Mouse (Mus musculus) intestine, postnatal 0 days (tissue): ENCODE results near the gene Rbms1. TPM values are rescaled to one million over a fixed set of nuclear protein-coding genes. Genes with fewer than 3 reads are reported as not detected.

Experiments used
- ATAC-seq: fragments of 200-750 bp; cut with Nextera tagmentation; 2 replicates; pipeline ENCODE4 v1.8.0; 2017; ENCODE audit warnings: mild to moderate bottlenecking, moderate TSS enrichment, moderate library complexity
- H3K27ac ChIP-seq: fragments of 300-500 bp; sonication (generic); 2 replicates; pipeline ENCODE4 v1.5.1; 2014; ENCODE audit warnings: mild to moderate bottlenecking, low read depth, low read length, moderate library complexity
- H3K27me3 ChIP-seq: fragments of 300-500 bp; sonication (generic); replicated peaks from 2 replicates; pipeline ENCODE4 v1.6.1; 2014; ENCODE audit warnings: low read length, mixed read lengths; ENCODE audit not compliant: control insufficient read depth, insufficient read depth
- H3K36me3 ChIP-seq: fragments of 300-500 bp; sonication (generic); 2 replicates; pipeline ENCODE4 v1.6.1; 2014; ENCODE audit warnings: mild to moderate bottlenecking, moderate library complexity; ENCODE audit not compliant: control insufficient read depth, insufficient read depth
- H3K4me1 ChIP-seq: fragments of 300-500 bp; sonication (generic); replicated peaks from 2 replicates; pipeline ENCODE4 v1.6.1; 2014; ENCODE audit warnings: antibody characterized with exemption, low read length, mixed read lengths; ENCODE audit not compliant: control insufficient read depth, insufficient read depth
- H3K4me2 ChIP-seq: fragments of 300-500 bp; sonication (generic); replicated peaks from 2 replicates; pipeline ENCODE4 v1.6.1; 2014; ENCODE audit warnings: low read depth, mild to moderate bottlenecking, moderate library complexity
- H3K4me3 ChIP-seq: fragments of 300-500 bp; sonication (generic); 2 replicates; pipeline ENCODE4 v1.5.1; 2014; ENCODE audit warnings: low read depth, low read length
- H3K9ac ChIP-seq: fragments of 300-500 bp; sonication (generic); 2 replicates; pipeline ENCODE4 v1.6.1; 2014; ENCODE audit warnings: mild to moderate bottlenecking, low read depth, low read length
- H3K9me3 ChIP-seq: fragments of 300-500 bp; sonication (generic); 2 replicates; pipeline ENCODE4 v1.6.1; 2016; ENCODE audit warnings: mixed run types; ENCODE audit not compliant: control insufficient read depth
- CTCF ChIP-seq: sonication (generic); IDR thresholded peaks from 2 replicates; pipeline ENCODE4 v1.5.1; 2016; ENCODE audit warnings: low read depth, mild to moderate bottlenecking, control low read depth, antibody characterized with exemption, moderate library complexity
- WGBS: fragments of 180-500 bp; shearing (Covaris S2); extraction: QIAGEN DNeasy Blood & Tissue Kit; methylation state at CpG from one replicate; pipeline ENCODE4 v1.1.7; 2014; 5-methylcytosine and 5-hydroxymethylcytosine counted together
- polyA plus RNA-seq: library from polyadenylated mRNA; unstranded; fragments of >200 nt; fragmentation: Nextera tagmentation; extraction: Ambion mirVana; gene quantifications from 2 replicates; pipeline ENCODE4 v1.2.1, GENCODE M21; 2015

The Rbms1 gene
- polyA plus RNA-seq, 1 experiment from 2014 or later: 41.4 TPM

DNA sequence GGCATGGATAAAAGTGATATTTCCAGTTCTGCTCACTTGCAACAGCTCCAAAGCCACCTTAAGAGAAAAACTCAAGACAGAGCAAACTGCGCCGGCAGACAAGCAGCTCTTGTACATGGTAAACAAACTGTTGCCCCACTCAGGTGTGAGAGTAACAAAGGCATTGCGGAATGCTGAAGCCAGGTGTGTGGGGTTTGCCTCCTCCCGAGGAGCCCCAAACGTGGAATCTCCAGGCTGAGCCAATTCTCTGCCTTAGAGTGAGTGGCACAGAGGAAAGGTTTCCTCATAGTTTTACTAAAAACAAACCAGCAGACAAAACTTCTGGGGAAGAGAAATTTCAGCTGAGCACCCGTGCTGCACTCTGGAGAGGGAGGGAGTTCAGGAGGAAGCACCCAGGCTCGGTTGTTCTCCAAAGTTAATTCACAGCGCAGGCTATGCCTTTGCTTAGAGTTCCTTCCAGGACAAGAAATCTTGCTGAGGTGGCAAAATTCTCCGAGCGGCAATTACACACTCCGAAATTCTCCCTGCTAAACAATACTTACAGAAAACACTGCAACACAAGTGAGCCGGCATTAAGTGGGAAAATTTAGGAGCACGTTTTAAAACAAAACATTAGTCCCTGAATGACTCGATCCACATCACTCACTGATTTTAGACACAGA is 111.8 kb downstream of the Rbms1 start:
- ATAC-seq: no peak
- Histone ChIP-seq H3K9me3 (no peaks in the 10 kb centered on the region), H3K4me2 (no peak overlapping the region), H3K27ac (no peak overlapping the region), H3K4me1 (no peaks in the 10 kb centered on the region), H3K4me3 (no peak overlapping the region), H3K27me3 (no peaks in the 10 kb centered on the region), H3K9ac (no peak overlapping the region), H3K36me3 (no peaks in the 10 kb centered on the region)
- no peak for TF ChIP-seq CTCF
- 55% methylated on average over 14 of the region's 14 CpGs for WGBS

DNA sequence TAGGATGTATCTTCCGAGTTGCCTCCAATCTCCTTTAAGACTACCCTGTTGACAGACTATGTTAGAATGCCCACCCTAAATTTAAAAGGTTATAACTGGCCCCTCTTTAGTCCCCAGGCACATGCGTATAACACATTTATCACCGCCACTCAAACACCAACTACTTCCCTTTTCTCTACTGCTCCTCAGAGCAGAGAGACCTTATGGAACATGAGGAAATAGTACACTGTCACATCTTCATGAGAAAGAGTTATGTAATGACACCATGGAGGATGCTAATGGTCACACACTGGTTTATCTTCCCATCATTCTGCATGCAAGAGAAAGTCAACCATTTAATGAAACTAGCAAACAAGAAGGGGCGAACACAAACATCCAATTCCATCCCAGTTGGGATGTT is 114.5 kb downstream of the Rbms1 start:
- Histone ChIP-seq H3K9me3 (no peaks in the 10 kb centered on the region), H3K27ac (no peak overlapping the region), H3K36me3 (no peaks in the 10 kb centered on the region), H3K9ac (no peak overlapping the region), H3K4me3 (no peak overlapping the region), H3K27me3 (no peaks in the 10 kb centered on the region), H3K4me2 (no peak overlapping the region), H3K4me1 (no peaks in the 10 kb centered on the region)
- WGBS: 91% methylated on average over 4 of the region's 4 CpGs
- ATAC-seq: no peak
- no peak for TF ChIP-seq CTCF

DNA sequence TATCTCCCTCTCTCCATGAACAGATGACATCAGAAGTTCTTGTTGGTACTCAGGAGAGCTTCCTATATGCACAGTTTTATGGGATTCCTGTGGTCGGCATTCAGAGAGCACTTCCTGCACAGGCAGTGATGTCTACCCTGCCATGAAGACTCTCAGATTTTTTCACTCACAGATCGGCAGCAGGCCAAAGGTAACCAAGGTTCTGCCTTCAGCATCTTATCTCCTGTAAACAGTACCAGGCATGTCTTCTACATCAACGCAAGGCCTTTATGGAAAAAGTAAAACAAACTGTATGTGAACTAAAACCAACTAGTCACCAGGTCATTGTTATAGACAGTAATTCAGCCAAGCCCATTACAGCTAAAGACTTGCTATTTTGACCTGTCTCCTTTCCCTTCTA is 115.0 kb downstream of the Rbms1 start:
- Histone ChIP-seq H3K4me2 (no peak overlapping the region), H3K9ac (no peak overlapping the region), H3K9me3 (no peaks in the 10 kb centered on the region), H3K4me3 (no peak overlapping the region), H3K4me1 (no peaks in the 10 kb centered on the region), H3K36me3 (no peaks in the 10 kb centered on the region), H3K27ac (no peak overlapping the region), H3K27me3 (no peaks in the 10 kb centered on the region)
- WGBS: 64% methylated on average over 3 of the region's 3 CpGs
- no peak for ATAC-seq
- TF ChIP-seq CTCF: no peak

DNA sequence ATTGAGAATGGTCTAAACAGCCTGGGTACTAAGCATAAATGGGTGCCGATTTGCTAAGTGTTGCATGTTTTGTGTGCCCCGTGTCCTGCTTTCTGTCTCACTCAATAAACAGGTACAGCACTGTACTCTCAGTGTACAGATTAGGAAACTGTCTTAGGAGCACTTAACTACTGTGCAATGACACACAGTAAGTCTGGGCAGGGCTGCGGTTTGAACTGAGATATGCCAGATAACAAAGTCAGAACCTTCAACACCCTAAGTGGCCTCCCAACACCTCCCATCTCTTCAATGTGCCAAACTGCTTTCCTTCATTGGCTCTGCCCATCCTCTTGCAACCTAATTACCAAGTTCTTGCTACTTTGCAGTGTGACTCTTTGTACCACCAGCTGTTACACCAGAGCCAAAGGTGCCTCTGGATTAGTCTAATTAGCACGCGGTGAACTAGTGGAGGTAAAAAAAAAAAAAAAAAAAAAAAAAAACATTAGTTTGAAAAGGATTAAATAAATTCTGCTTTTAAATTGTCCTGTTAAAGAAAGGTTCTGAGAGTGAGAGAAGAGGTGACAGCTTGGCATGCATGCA is 117.6 kb downstream of the Rbms1 start:
- TF ChIP-seq CTCF: no peak
- 54% methylated on average over 5 of the region's 5 CpGs for WGBS

DNA sequence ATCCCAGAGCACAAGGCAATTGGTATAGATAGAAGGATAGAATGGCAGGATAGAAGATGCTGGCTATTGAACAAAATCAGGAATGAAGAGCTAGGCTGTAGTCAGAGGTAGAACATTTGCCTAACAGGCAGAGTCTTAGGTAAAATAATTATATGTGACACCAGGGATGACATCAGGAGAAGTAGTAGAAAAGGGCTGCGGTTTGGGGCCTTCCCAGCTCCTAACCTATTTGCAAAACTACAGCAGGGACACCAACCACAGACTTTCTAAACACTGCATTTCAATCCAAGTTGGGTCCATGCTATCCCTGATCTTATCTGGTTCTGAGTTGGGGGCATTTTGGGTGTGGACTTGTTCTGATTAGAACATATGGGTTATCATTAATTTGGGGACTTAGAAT is 118.7 kb downstream of the Rbms1 start:
- Histone ChIP-seq H3K27me3 (no peaks in the 10 kb centered on the region), H3K36me3 (0 out of 2 replicates have a peak, but pooled peaks cover 3% of the 10 kb centered on the region), H3K4me2 (no peak overlapping the region), H3K4me1 (no peaks in the 10 kb centered on the region), H3K27ac (no peak overlapping the region), H3K9ac (no peak overlapping the region), H3K9me3 (no peaks in the 10 kb centered on the region), H3K4me3 (no peak overlapping the region)
- WGBS: 100% methylated on average over 1 of the region's 1 CpGs
- no peak for TF ChIP-seq CTCF
- no peak for ATAC-seq

More for the DNA sequence above, 117.6 kb downstream of the Rbms1 start:
- ATAC-seq: no peak
- H3K27me3 ChIP-seq: no peaks in the 10 kb centered on the region
- 0 out of 2 replicates have a peak, but pooled peaks cover under 1% of the 10 kb centered on the region for H3K36me3 ChIP-seq
- no peaks in the 10 kb centered on the region for H3K9me3 ChIP-seq
- no peak overlapping the region for H3K4me2 ChIP-seq
- no peak overlapping the region for H3K27ac ChIP-seq
- no peaks in the 10 kb centered on the region for H3K4me1 ChIP-seq
- no peak overlapping the region for H3K4me3 ChIP-seq
- no peak overlapping the region for H3K9ac ChIP-seq

DNA sequence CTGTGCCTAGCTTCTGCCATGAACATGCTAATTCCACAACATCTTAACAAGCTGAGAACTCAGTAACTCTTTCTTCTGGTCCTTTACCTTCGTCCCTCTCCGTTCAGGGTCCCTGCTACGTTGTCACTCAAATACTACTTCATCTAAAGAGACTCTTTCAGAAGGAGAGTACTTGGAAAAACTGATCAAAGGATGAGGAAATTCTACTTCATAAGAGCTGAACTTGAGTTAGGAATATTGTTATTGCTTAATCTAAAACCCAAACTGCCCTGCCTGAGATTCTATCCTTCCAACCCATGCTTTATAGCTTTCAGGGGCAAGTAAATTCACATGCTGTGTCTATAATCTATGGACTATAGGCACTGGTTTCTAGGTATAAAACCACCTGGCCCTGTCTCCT is 119.4 kb downstream of the Rbms1 start:
- Histone ChIP-seq H3K4me3 (no peak overlapping the region), H3K27me3 (no peaks in the 10 kb centered on the region), H3K9ac (no peak overlapping the region), H3K36me3 (0 out of 2 replicates have a peak, but pooled peaks cover 3% of the 10 kb centered on the region), H3K27ac (no peak overlapping the region), H3K4me1 (no peaks in the 10 kb centered on the region), H3K4me2 (no peak overlapping the region), H3K9me3 (no peaks in the 10 kb centered on the region)
- 93% methylated on average over 3 of the region's 3 CpGs for WGBS
- no peak for TF ChIP-seq CTCF
- ATAC-seq: no peak
